Mouse (Mus musculus): Measurements from ENCODE around the gene Cxcl16. TPM values are rescaled to one million over a fixed set of nuclear protein-coding genes. Genes with fewer than 3 reads are reported as not detected.

Gene Cxcl16
- polyA plus RNA-seq (2015; fragmentation: Nextera tagmentation; extraction: Ambion mirVana), result 2.0 and 2.2 TPM in 2 replicates

GRCm38 (mm10) chr11:70459601-70460101 lies at the start of gene Cxcl16:
Gene Cxcl16, minus strand, starts transcription at chr11:70459984.
- Histone ChIP-seq H3K4me1 (replicated peaks) (peaks cover 10% of the 10 kb centered on the region), H3K27me3 (peaks cover 73% of the 10 kb centered on the region), H3K9ac (no peak within 1 kb of the TSS), H3K36me3 (replicated peaks) (no peaks in the 10 kb centered on the region; the same call in 1 of the 2 replicates), H3K4me3 (replicated peaks) (peak within 1 kb of the TSS; percentile 56), H3K27ac (replicated peaks) (no peak within 1 kb of the TSS), H3K9me3 (replicated peaks) (no peaks in the 10 kb centered on the region), H3K4me2 (peak within 1 kb of the TSS; percentile 70)
- no peak; the same call in 1 of the 2 replicates for ATAC-seq (ENCODE audit: insufficient read depth)
- 4% methylated on average over 30 of the region's 30 CpGs for WGBS (ENCODE audit: insufficient replicate concordance)

- no peak overlapping the region for H3K4me3 ChIP-seq (replicated peaks)
- no peak for ATAC-seq (ENCODE audit: insufficient read depth)
- no peak overlapping the region for H3K9ac ChIP-seq
- no peaks in the 10 kb centered on the region for H3K36me3 ChIP-seq (replicated peaks)
- H3K4me2 ChIP-seq, result no peak overlapping the region
- 56% methylated on average over 7 of the region's 7 CpGs for WGBS (ENCODE audit: insufficient replicate concordance)
- peaks cover 36% of the 10 kb centered on the region for H3K27me3 ChIP-seq
- H3K9me3 ChIP-seq (replicated peaks), result no peaks in the 10 kb centered on the region
- no peak overlapping the region for H3K27ac ChIP-seq (replicated peaks)
- peaks cover 25% of the 10 kb centered on the region for H3K4me1 ChIP-seq (replicated peaks)
These were observed 47.3 kb upstream of the Cxcl16 start for GRCm38 (mm10) chr11:70506962-70507515.

GRCm38 (mm10) chr11:70506385-70506784 lies 46.6 kb upstream of the Cxcl16 start:
- no peak overlapping the region for H3K4me3 ChIP-seq (replicated peaks)
- no peak for ATAC-seq (ENCODE audit: insufficient read depth)
- no peaks in the 10 kb centered on the region for H3K9me3 ChIP-seq (replicated peaks)
- WGBS (ENCODE audit: insufficient replicate concordance), result 17% methylated on average over 4 of the region's 4 CpGs
- H3K36me3 ChIP-seq (replicated peaks), result no peaks in the 10 kb centered on the region
- H3K27ac ChIP-seq (replicated peaks), result no peak overlapping the region
- H3K4me2 ChIP-seq, result no peak overlapping the region
- H3K27me3 ChIP-seq, result peaks cover 36% of the 10 kb centered on the region
- peaks cover 29% of the 10 kb centered on the region for H3K4me1 ChIP-seq (replicated peaks)
- H3K9ac ChIP-seq, result no peak overlapping the region

- WGBS (ENCODE audit: insufficient replicate concordance), result 27% methylated on average over 9 of the region's 9 CpGs
- Histone ChIP-seq H3K36me3 (replicated peaks) (no peaks in the 10 kb centered on the region), H3K4me1 (replicated peaks) (peaks cover 27% of the 10 kb centered on the region), H3K4me2 (no peak within 1 kb of the TSS), H3K27ac (replicated peaks) (no peak within 1 kb of the TSS), H3K27me3 (peaks cover 24% of the 10 kb centered on the region; the same call in 1 of the 2 replicates), H3K4me3 (replicated peaks) (no peak within 1 kb of the TSS), H3K9me3 (replicated peaks) (no peaks in the 10 kb centered on the region), H3K9ac (no peak within 1 kb of the TSS)
- ATAC-seq (ENCODE audit: insufficient read depth), result no peak
These were observed 45.2 kb upstream of the Cxcl16 start, which contains the start of gene Tm4sf5 for GRCm38 (mm10) chr11:70504970-70505369. Gene Tm4sf5, plus strand, starts transcription at chr11:70505244.

- Histone ChIP-seq H3K4me2 (no peak overlapping the region), H3K36me3 (replicated peaks) (no peaks in the 10 kb centered on the region), H3K9ac (no peak overlapping the region), H3K9me3 (replicated peaks) (no peaks in the 10 kb centered on the region), H3K4me3 (replicated peaks) (no peak overlapping the region), H3K27me3 (0 out of 2 replicates have a peak, but pooled peaks cover 4% of the 10 kb centered on the region), H3K27ac (replicated peaks) (no peak overlapping the region), H3K4me1 (replicated peaks) (peaks cover 24% of the 10 kb centered on the region)
- 40% methylated on average over 3 of the region's 3 CpGs for WGBS (ENCODE audit: insufficient replicate concordance)
- ATAC-seq (ENCODE audit: insufficient read depth), result no peak
These were observed 42.2 kb upstream of the Cxcl16 start for GRCm38 (mm10) chr11:70502018-70502417.

GRCm38 (mm10) chr11:70500476-70500812 lies 40.7 kb upstream of the Cxcl16 start:
- WGBS (ENCODE audit: insufficient replicate concordance), result 68% methylated on average over 1 of the region's 1 CpGs
- no peak for ATAC-seq (ENCODE audit: insufficient read depth)

GRCm38 (mm10) chr11:70499566-70500475 lies 40.0 kb upstream of the Cxcl16 start:
- H3K4me3 ChIP-seq (replicated peaks), result no peak overlapping the region
- no peak overlapping the region for H3K9ac ChIP-seq
- H3K36me3 ChIP-seq (replicated peaks), result no peaks in the 10 kb centered on the region
- no peak overlapping the region for H3K27ac ChIP-seq (replicated peaks)
- no peak overlapping the region for H3K4me2 ChIP-seq
- no peak for ATAC-seq (ENCODE audit: insufficient read depth)
- H3K9me3 ChIP-seq (replicated peaks), result no peaks in the 10 kb centered on the region
- peaks cover 14% of the 10 kb centered on the region for H3K4me1 ChIP-seq (replicated peaks)
- 52% methylated on average over 14 of the region's 14 CpGs for WGBS (ENCODE audit: insufficient replicate concordance)
- 0 out of 2 replicates have a peak, but pooled peaks cover 4% of the 10 kb centered on the region for H3K27me3 ChIP-seq

More at GRCm38 (mm10) chr11:70500476-70500812, 40.7 kb upstream of the Cxcl16 start:
- Histone ChIP-seq H3K36me3 (replicated peaks) (no peaks in the 10 kb centered on the region), H3K4me2 (no peak overlapping the region), H3K27me3 (0 out of 2 replicates have a peak, but pooled peaks cover 4% of the 10 kb centered on the region), H3K27ac (replicated peaks) (no peak overlapping the region), H3K4me3 (replicated peaks) (no peak overlapping the region), H3K9me3 (replicated peaks) (no peaks in the 10 kb centered on the region), H3K9ac (no peak overlapping the region), H3K4me1 (replicated peaks) (peaks cover 20% of the 10 kb centered on the region)

- H3K27ac ChIP-seq (replicated peaks), result no peak overlapping the region
- H3K4me3 ChIP-seq (replicated peaks), result no peak overlapping the region
- no peak overlapping the region for H3K9ac ChIP-seq
- ATAC-seq (ENCODE audit: insufficient read depth), result no peak
- H3K4me2 ChIP-seq, result no peak overlapping the region
- no peaks in the 10 kb centered on the region for H3K36me3 ChIP-seq (replicated peaks)
- H3K27me3 ChIP-seq, result no peaks in the 10 kb centered on the region
- H3K9me3 ChIP-seq (replicated peaks), result no peaks in the 10 kb centered on the region
- 19% methylated on average over 6 of the region's 6 CpGs for WGBS (ENCODE audit: insufficient replicate concordance)
- no peaks in the 10 kb centered on the region for H3K4me1 ChIP-seq (replicated peaks)
These were observed 29.9 kb upstream of the Cxcl16 start for GRCm38 (mm10) chr11:70489684-70490083.

GRCm38 (mm10) chr11:70489138-70489537 lies 29.4 kb upstream of the Cxcl16 start:
- H3K4me2 ChIP-seq, result no peak overlapping the region
- H3K9ac ChIP-seq, result no peak overlapping the region
- H3K27ac ChIP-seq (replicated peaks), result no peak overlapping the region
- H3K27me3 ChIP-seq, result no peaks in the 10 kb centered on the region
- no peak for ATAC-seq (ENCODE audit: insufficient read depth)
- H3K36me3 ChIP-seq (replicated peaks), result no peaks in the 10 kb centered on the region
- 55% methylated on average over 3 of the region's 3 CpGs for WGBS (ENCODE audit: insufficient replicate concordance)
- H3K4me1 ChIP-seq (replicated peaks), result no peaks in the 10 kb centered on the region
- no peaks in the 10 kb centered on the region for H3K9me3 ChIP-seq (replicated peaks)
- H3K4me3 ChIP-seq (replicated peaks), result no peak overlapping the region

GRCm38 (mm10) chr11:70487816-70488215 lies 28.0 kb upstream of the Cxcl16 start:
- no peaks in the 10 kb centered on the region for H3K9me3 ChIP-seq (replicated peaks)
- H3K4me3 ChIP-seq (replicated peaks), result no peak overlapping the region
- WGBS (ENCODE audit: insufficient replicate concordance), result 33% methylated on average over 4 of the region's 4 CpGs
- H3K36me3 ChIP-seq (replicated peaks), result no peaks in the 10 kb centered on the region
- no peak overlapping the region for H3K4me2 ChIP-seq
- no peak overlapping the region for H3K9ac ChIP-seq
- no peaks in the 10 kb centered on the region for H3K4me1 ChIP-seq (replicated peaks)
- no peak overlapping the region for H3K27ac ChIP-seq (replicated peaks)
- ATAC-seq (ENCODE audit: insufficient read depth), result no peak
- no peaks in the 10 kb centered on the region for H3K27me3 ChIP-seq

GRCm38 (mm10) chr11:70485498-70485897 lies 25.7 kb upstream of the Cxcl16 start:
- H3K9ac ChIP-seq, result no peak overlapping the region
- no peak overlapping the region for H3K27ac ChIP-seq (replicated peaks)
- no peaks in the 10 kb centered on the region for H3K27me3 ChIP-seq
- no peak for ATAC-seq (ENCODE audit: insufficient read depth)
- no peaks in the 10 kb centered on the region for H3K4me1 ChIP-seq (replicated peaks)
- WGBS (ENCODE audit: insufficient replicate concordance), result 35% methylated on average over 2 of the region's 2 CpGs
- no peak overlapping the region for H3K4me2 ChIP-seq
- H3K4me3 ChIP-seq (replicated peaks), result no peak overlapping the region
- H3K9me3 ChIP-seq (replicated peaks), result no peaks in the 10 kb centered on the region
- H3K36me3 ChIP-seq (replicated peaks), result no peaks in the 10 kb centered on the region

All from liver, embryonic 15.5 days (tissue).